Mouse (Mus musculus) embryonic facial prominence, embryonic 10.5 days (tissue): ENCODE results near the gene Pex6. TPM values are rescaled to one million over a fixed set of nuclear protein-coding genes. Genes with fewer than 3 reads are reported as not detected.
"Not testable (repeated sequence)": the region's sequence is repeated elsewhere in the genome, so short reads cannot be mapped to it uniquely, and the experiment has no call there.

ENCODE experiments used
- DNase-seq: peaks from one replicate; pipeline ENCODE4 v3.0.0-alpha.2; 2017; ENCODE audit warnings: low spot score
- H3K27ac ChIP-seq: fragments of 300-500 bp; sonication (generic); replicated peaks from 2 replicates; pipeline ENCODE4 v1.5.1; 2016; ENCODE audit warnings: mild to moderate bottlenecking
- H3K27me3 ChIP-seq: fragments of 300-500 bp; sonication (generic); replicated peaks from 2 replicates; pipeline ENCODE4 v1.6.1; 2016; ENCODE audit warnings: low read depth, mild to moderate bottlenecking; ENCODE audit not compliant: poor library complexity, severe bottlenecking
- H3K36me3 ChIP-seq: fragments of 300-500 bp; sonication (generic); replicated peaks from 2 replicates; pipeline ENCODE4 v1.6.1; 2016; ENCODE audit warnings: mild to moderate bottlenecking, moderate library complexity
- H3K4me1 ChIP-seq: fragments of 300-500 bp; sonication (generic); 2 replicates; pipeline ENCODE4 v1.6.1; 2016
- H3K4me3 ChIP-seq: fragments of 300-500 bp; sonication (generic); 2 replicates; pipeline ENCODE4 v1.5.1; 2016; ENCODE audit warnings: mild to moderate bottlenecking, moderate library complexity
- H3K9me3 ChIP-seq: fragments of 300-500 bp; sonication (generic); 2 replicates; pipeline ENCODE4 v1.6.1; 2016; ENCODE audit warnings: mild to moderate bottlenecking
- WGBS: fragments of 180-500 bp; shearing (Covaris S2); methylation state at CpG from one replicate; pipeline ENCODE4 v1.1.7; 2016; 5-methylcytosine and 5-hydroxymethylcytosine counted together
- polyA plus RNA-seq: library from polyadenylated mRNA; unstranded; fragments of >200 nt; fragmentation: Nextera tagmentation; extraction: Ambion mirVana; gene quantifications from 2 replicates; pipeline ENCODE4 v1.2.1, GENCODE M21; 2016

The Pex6 gene
- polyA plus RNA-seq, 1 experiment from 2014 or later: 22.9 TPM

GRCm38 (mm10) chr17:46749282-46749681 lies 38.0 kb downstream of the Pex6 start:
- Histone ChIP-seq H3K36me3 (peaks cover 48% of the 10 kb centered on the region), H3K27me3 (no peaks in the 10 kb centered on the region), H3K4me3 (no peak overlapping the region), H3K9me3 (no peaks in the 10 kb centered on the region), H3K27ac (no peak overlapping the region), H3K4me1 (peaks cover 21% of the 10 kb centered on the region)
- WGBS: 91% methylated on average over 5 of the region's 5 CpGs
- no peak for DNase-seq

- Histone ChIP-seq H3K4me3 (peak overlapping the region; percentile 86), H3K36me3 (peaks cover 36% of the 10 kb centered on the region), H3K27ac (peak overlapping the region; percentile 91), H3K4me1 (peaks cover 21% of the 10 kb centered on the region), H3K9me3 (no peaks in the 10 kb centered on the region), H3K27me3 (no peaks in the 10 kb centered on the region)
- WGBS: 95% methylated on average over 4 of the region's 4 CpGs
- DNase-seq: no peak
These were observed 39.3 kb downstream of the Pex6 start for GRCm38 (mm10) chr17:46750580-46750979.

GRCm38 (mm10) chr17:46751056-46751793 lies 40.0 kb downstream of the Pex6 start:
- H3K36me3 ChIP-seq: peaks cover 29% of the 10 kb centered on the region
- 30% methylated on average over 16 of the region's 16 CpGs for WGBS
- H3K27ac ChIP-seq: peak overlapping the region; percentile 91
- H3K9me3 ChIP-seq: no peaks in the 10 kb centered on the region
- H3K4me1 ChIP-seq: peaks cover 25% of the 10 kb centered on the region
- no peaks in the 10 kb centered on the region for H3K27me3 ChIP-seq
- no peak for DNase-seq
- peak overlapping the region; percentile 86 for H3K4me3 ChIP-seq

- Histone ChIP-seq H3K36me3 (peaks cover 22% of the 10 kb centered on the region), H3K4me3 (peak within 1 kb of the TSS; percentile 86), H3K27me3 (no peaks in the 10 kb centered on the region), H3K4me1 (peaks cover 32% of the 10 kb centered on the region), H3K27ac (peak within 1 kb of the TSS; percentile 91), H3K9me3 (no peaks in the 10 kb centered on the region)
- WGBS: under 1% methylated on average over 58 of the region's 58 CpGs
- DNase-seq: peak; percentile 100
These were observed 40.7 kb downstream of the Pex6 start, which contains the start of gene Cnpy3 for GRCm38 (mm10) chr17:46751794-46752556. TSS of gene Cnpy3 (minus strand) at chr17:46752214.

GRCm38 (mm10) chr17:46758753-46759152 lies 47.5 kb downstream of the Pex6 start:
- 86% methylated on average over 12 of the region's 12 CpGs for WGBS
- Histone ChIP-seq H3K4me1 (peaks cover 15% of the 10 kb centered on the region), H3K36me3 (no peaks in the 10 kb centered on the region), H3K4me3 (no peak overlapping the region), H3K27me3 (no peaks in the 10 kb centered on the region), H3K27ac (no peak overlapping the region), H3K9me3 (no peaks in the 10 kb centered on the region)
- no peak for DNase-seq

- no peak within 1 kb of the TSS for H3K27ac ChIP-seq
- no peaks in the 10 kb centered on the region for H3K9me3 ChIP-seq
- H3K4me1 ChIP-seq: peaks cover 7% of the 10 kb centered on the region
- no peak for DNase-seq
- no peaks in the 10 kb centered on the region for H3K27me3 ChIP-seq
- 72% methylated on average over 2 of the region's 2 CpGs for WGBS
- H3K36me3 ChIP-seq: no peaks in the 10 kb centered on the region
- H3K4me3 ChIP-seq: no peak within 1 kb of the TSS
These were observed 52.3 kb downstream of the Pex6 start, which contains the start of gene Ptcra for GRCm38 (mm10) chr17:46763544-46763943. TSS of gene Ptcra (minus strand) at chr17:46763712.

GRCm38 (mm10) chr17:46764916-46765315 lies 53.7 kb downstream of the Pex6 start:
- WGBS: 76% methylated on average over 9 of the region's 9 CpGs
- H3K27me3 ChIP-seq, DNase-seq, H3K4me1 ChIP-seq, H3K4me3 ChIP-seq, H3K36me3 ChIP-seq, H3K9me3 ChIP-seq, H3K27ac ChIP-seq: not testable (repeated sequence)

GRCm38 (mm10) chr17:46767868-46768267 lies 56.6 kb downstream of the Pex6 start:
- Histone ChIP-seq H3K4me3 (no peak overlapping the region), H3K4me1 (peaks cover 19% of the 10 kb centered on the region), H3K36me3 (no peaks in the 10 kb centered on the region), H3K27me3 (no peaks in the 10 kb centered on the region), H3K9me3 (no peaks in the 10 kb centered on the region), H3K27ac (peak overlapping the region; percentile 45; the same call in 1 of the 2 replicates)
- DNase-seq: peak; percentile 27
- 47% methylated on average over 8 of the region's 8 CpGs for WGBS

GRCm38 (mm10) chr17:46770546-46770945 lies 59.3 kb downstream of the Pex6 start:
- no peak for DNase-seq
- no peak overlapping the region for H3K27ac ChIP-seq
- H3K4me3 ChIP-seq: no peak overlapping the region
- 89% methylated on average over 11 of the region's 11 CpGs for WGBS
- H3K9me3 ChIP-seq: no peaks in the 10 kb centered on the region
- no peaks in the 10 kb centered on the region for H3K27me3 ChIP-seq
- H3K4me1 ChIP-seq: peaks cover 29% of the 10 kb centered on the region
- peaks cover 16% of the 10 kb centered on the region for H3K36me3 ChIP-seq

- Histone ChIP-seq H3K27ac (no peak overlapping the region), H3K9me3 (no peaks in the 10 kb centered on the region), H3K4me1 (peaks cover 29% of the 10 kb centered on the region), H3K27me3 (no peaks in the 10 kb centered on the region), H3K4me3 (no peak overlapping the region), H3K36me3 (peaks cover 21% of the 10 kb centered on the region)
- DNase-seq: no peak
- 86% methylated on average over 4 of the region's 4 CpGs for WGBS
These were observed 59.8 kb downstream of the Pex6 start for GRCm38 (mm10) chr17:46771025-46771424.

GRCm38 (mm10) chr17:46771616-46772015 lies 60.4 kb downstream of the Pex6 start:
- 66% methylated on average over 17 of the region's 17 CpGs for WGBS
- Histone ChIP-seq H3K4me1 (peaks cover 29% of the 10 kb centered on the region), H3K27me3 (no peaks in the 10 kb centered on the region), H3K27ac (peak overlapping the region; percentile 89; the same call in 1 of the 2 replicates), H3K9me3 (no peaks in the 10 kb centered on the region), H3K4me3 (peak overlapping the region; percentile 77), H3K36me3 (peaks cover 27% of the 10 kb centered on the region)
- no peak for DNase-seq

- 12% methylated on average over 5 of the region's 5 CpGs for WGBS
- Histone ChIP-seq H3K27me3 (no peaks in the 10 kb centered on the region), H3K4me3 (peak overlapping the region; percentile 77), H3K27ac (peak overlapping the region; percentile 89), H3K36me3 (peaks cover 31% of the 10 kb centered on the region), H3K4me1 (peaks cover 29% of the 10 kb centered on the region), H3K9me3 (no peaks in the 10 kb centered on the region)
- DNase-seq: no peak
These were observed 60.8 kb downstream of the Pex6 start for GRCm38 (mm10) chr17:46772038-46772403.
